Mouse (Mus musculus) cortical plate, adult 2 months (tissue): Measurements from ENCODE around the gene Gm7030. TPM values are rescaled to one million over a fixed set of nuclear protein-coding genes. Genes with fewer than 3 reads are reported as not detected.
A peak's percentile ranks its signal among the peaks of the same experiment; 100 is the strongest.
"Not testable (repeated sequence)": the region's sequence is repeated elsewhere in the genome, so short reads cannot be mapped to it uniquely, and the experiment has no call there.

Experiments used
- H3K27ac ChIP-seq: fragments of 200-500 bp; 2 replicates; pipeline ENCODE4 v1.5.1; 2012; ENCODE audit warnings: low read length, control low read depth, inconsistent platforms; ENCODE audit not compliant: insufficient read depth
- H3K4me1 ChIP-seq: fragments of 200-500 bp; 2 replicates; pipeline ENCODE4 v1.6.1; 2011; ENCODE audit warnings: low read length; ENCODE audit not compliant: control insufficient read depth, insufficient read depth
- H3K4me3 ChIP-seq: fragments of 200-500 bp; 2 replicates; pipeline ENCODE4 v1.5.1; 2011; ENCODE audit warnings: mild to moderate bottlenecking, low read length, control low read depth; ENCODE audit not compliant: insufficient read depth
- CTCF ChIP-seq: fragments of 200-500 bp; IDR thresholded peaks from 2 replicates; pipeline ENCODE4 v1.5.1; 2011; ENCODE audit warnings: mild to moderate bottlenecking, control low read depth, low read length; ENCODE audit not compliant: insufficient read depth; ENCODE audit errors: extremely low read depth
- POLR2A ChIP-seq: fragments of 200-500 bp; IDR thresholded peaks from 2 replicates; pipeline ENCODE4 v1.6.1; 2011; ENCODE audit warnings: mild to moderate bottlenecking, low read length, control low read depth; ENCODE audit not compliant: insufficient read depth; ENCODE audit errors: extremely low read depth
- polyA plus RNA-seq: library from polyadenylated mRNA; depleted of rRNA; stranded (reverse); fragments of >200 nt; gene quantifications from 2 replicates; pipeline ENCODE4 v1.2.3, GENCODE M21; 2012; rRNA removed

Gm7030 gene
- polyA plus RNA-seq, 1 experiment = not detected

DNA sequence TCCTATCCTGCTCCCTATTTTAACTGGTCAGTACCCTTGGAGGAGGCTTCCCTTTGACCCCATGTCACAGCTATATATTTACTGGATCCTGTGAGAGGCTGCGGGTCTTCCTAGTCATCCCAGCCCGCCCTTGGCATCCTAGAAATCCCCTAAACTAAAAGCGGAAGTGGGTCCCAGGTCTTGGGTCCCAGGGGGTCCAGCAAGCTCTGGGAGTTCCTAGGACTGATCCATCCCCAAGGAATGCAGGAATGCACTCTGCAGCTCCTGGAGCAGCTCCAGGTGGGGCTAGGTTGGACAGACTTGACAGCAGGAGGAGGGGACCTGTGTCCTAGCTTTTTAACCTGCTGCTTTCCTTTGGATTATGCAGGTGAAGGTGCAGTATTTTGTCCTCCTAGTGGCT, 35.3 kb downstream of the Gm7030 start:
- Histone ChIP-seq H3K4me1 (no peaks in the 10 kb centered on the region), H3K4me3 (no peak overlapping the region), H3K27ac (no peak overlapping the region)
- no peak for TF ChIP-seq CTCF
- no peak for TF ChIP-seq POLR2A

DNA sequence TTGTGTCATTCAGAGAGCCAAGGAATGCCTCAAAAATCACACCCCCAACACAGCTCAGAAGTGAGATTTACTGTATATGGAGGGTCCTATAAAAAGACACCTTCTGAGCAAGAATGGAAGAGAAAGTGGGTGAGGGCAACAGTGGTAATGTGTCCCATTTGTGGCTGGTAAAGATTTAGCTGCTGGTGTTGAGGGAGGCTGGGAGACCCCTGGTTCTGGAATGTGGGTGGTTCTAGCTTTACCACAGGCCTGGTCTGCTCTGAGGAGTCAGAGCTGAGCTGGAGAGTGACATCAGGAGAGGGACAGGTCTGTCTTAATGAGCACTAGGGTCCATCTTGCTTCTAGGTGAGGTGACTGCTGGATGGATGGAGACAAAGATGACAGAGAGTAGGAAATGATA, 36.7 kb downstream of the Gm7030 start:
- not testable (repeated sequence) for H3K27ac ChIP-seq, H3K4me3 ChIP-seq, H3K4me1 ChIP-seq

DNA sequence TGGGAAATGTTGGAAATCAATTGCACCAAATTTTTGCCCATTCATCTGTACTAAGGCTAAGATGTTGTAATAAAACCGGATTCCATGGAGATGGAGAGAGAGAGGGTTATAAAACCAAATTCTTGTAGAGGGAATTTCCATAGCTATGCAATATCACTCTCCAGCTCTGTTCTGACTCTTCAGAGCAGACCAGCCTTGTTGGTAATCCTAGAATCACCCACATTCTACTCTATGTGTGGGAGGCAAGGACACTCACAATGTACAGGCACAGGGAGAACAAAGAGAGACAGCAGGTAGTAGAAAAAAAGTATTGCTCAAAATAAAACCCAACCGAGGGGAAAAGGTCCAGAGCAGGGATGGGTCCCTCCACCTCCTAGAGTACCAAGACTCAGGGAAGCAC, 37.3 kb downstream of the Gm7030 start:
- H3K4me3 ChIP-seq, H3K27ac ChIP-seq: not testable (repeated sequence)

DNA sequence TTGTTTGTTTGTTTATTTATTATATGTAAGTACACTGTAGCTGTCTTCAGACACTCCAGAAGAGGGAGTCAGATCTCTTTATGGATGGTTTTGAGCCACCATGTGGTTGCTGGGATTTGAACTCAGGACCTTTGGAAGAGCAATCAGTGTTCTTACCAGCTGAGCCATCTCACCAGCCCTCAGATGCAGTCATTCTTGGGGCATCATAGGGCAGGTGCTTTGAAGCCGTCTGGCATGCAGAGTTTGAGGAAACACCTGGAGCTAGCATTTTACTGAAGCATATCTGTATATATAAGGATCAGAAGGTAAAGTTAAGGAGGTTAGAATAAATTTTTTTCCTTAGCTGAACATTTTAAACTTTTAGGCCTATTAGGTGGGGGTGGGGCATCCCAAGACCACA, 43.2 kb downstream of the Gm7030 start:
- H3K4me3 ChIP-seq, H3K27ac ChIP-seq, H3K4me1 ChIP-seq: not testable (repeated sequence)

More for the DNA sequence above, 37.3 kb downstream of the Gm7030 start:
- not testable (repeated sequence) for H3K4me1 ChIP-seq

DNA sequence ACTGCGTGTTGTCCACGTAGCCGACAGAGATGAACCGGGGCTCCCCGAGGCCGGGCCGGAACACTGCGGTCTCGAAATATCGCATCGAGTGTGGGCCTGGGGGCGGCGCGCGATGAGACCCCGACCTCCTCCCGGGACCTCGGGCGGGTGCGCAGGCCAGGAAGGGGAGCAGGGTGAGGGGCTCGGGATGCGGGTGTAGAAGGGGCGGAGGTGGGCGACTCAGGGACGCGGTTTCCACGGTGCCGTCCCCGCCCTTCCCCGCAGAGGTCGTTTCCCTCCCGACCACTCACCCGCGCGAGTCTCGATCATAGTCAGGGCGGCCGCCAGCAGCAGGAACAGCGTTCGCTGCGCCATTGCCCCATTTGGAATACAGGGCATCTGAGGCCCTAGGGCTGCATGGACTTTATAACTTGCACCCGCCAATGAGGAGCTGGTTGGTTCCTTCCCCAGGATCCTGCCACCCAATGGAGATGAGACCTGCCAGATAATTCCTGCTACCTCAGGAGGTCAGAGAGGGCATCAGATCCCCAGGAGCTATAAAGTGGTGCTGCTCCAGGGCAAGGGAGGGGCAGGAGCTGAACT, 45.3 kb downstream of the Gm7030 start:
- Histone ChIP-seq H3K4me1 (no peaks in the 10 kb centered on the region), H3K4me3 (peak overlapping the region; percentile 45), H3K27ac (no peak overlapping the region)
- TF ChIP-seq CTCF (no peak), POLR2A (no peak)

DNA sequence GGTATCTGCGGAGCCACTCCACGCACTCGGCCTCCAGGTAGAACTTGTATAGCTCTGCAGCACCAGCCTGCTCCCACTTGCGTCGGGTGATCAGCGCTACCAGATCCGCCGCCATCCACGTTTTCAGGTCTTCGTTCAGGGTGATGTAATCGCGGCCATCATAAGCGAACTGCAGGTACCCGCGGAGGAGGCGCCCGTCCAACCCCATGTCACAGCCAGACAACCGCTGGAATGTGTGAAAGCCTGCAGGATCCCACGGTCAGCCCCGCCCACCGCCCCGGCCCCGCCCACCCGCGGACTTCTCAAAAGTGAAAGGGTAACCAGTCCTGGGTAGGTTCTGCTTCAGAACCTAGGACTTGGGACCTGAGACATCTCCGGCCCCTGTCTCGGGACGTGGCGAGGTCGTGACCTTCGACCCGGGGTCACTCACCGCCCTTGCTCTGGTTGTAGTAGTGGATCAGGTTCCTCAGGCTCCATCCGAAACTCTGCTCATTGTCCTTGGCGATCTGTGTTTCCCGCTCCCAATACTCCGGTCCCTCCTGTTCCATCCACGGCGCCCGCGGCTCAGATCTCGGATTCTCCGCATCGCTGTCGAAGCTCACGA, 45.9 kb downstream of the Gm7030 start:
- Histone ChIP-seq H3K4me1 (no peaks in the 10 kb centered on the region), H3K4me3 (peak overlapping the region; percentile 45), H3K27ac (no peak overlapping the region)
- TF ChIP-seq CTCF = no peak
- no peak for TF ChIP-seq POLR2A

DNA sequence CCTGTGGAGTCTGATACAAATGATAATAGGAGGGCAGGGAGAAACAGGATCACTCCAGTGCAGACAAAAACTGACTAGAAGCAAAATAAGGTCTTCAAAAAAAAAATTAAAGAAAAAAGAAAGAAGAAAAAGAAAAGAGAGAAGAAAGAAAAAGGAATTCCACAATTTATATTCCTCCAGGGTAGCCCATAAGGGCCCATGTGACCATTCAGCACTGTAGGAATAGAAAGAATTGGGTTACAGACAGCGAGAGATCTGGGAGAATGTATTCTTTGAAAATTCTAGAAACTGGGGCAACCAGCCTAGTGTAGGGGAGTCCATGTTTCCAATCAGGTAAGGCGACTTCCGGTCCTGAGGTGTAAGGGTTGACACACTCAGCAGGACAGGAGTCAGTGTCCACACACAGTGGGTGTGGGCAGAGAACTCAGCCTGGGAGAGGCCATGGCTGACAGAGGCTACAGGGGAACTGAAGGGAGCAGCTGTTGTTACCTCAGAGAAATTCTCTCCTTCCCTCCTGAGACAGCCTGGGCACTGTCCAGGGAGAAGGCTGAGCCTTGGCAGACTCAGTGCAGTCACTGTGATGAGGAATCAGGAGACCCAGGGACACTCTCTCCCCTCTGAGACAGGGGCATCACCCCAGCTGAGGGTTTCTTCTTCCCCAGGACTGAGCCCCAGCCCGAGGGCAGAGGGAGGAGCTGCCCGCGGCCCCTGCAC, 46.5 kb downstream of the Gm7030 start:
- not testable (repeated sequence) for H3K27ac ChIP-seq, H3K4me1 ChIP-seq
- H3K4me3 ChIP-seq = peak overlapping the region; percentile 45; the same call in 1 of the 2 replicates

DNA sequence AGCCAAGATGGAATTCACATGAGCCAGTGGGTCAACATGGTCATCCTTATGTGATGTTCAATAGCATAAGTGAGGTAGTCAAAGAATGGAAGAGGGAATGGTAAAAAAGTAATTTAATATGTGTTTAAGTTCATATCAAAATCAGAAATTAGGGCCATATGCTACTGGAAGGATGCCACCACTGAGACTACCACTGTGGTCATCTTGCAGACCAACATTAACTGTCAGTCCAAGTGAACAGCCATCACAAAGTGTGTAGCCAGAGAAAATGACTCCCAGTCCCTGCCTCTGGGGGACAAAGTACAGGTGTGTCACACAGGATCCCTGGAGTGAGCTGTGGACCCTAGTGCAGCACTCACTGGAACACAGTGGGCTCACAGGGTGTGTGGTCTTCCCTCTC, 47.3 kb downstream of the Gm7030 start:
- H3K27ac ChIP-seq, H3K4me1 ChIP-seq: not testable (repeated sequence)

DNA sequence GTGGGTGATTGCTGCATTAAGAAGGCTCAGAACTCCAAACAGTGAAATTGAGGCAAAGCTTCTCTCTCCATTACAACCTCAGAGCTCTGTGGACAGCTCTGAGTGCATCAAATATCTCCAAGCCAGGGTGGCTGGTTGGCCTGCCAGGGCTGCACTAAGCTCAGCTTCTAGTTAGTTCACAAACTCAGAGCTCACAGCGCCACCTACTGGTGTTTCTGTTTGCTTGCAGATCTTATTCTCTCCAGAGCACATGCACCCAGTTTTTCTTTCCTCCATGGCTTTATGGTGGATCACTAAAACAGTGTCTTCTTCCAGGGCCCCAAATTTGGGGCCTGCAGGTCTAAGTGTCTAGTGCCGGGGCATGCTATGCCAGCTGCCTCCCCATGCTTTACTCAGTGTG, 68.4 kb downstream of the Gm7030 start:
- Histone ChIP-seq H3K4me1 (no peaks in the 10 kb centered on the region), H3K4me3 (no peak overlapping the region), H3K27ac (no peak overlapping the region)
- TF ChIP-seq CTCF (peak; percentile 77), POLR2A (no peak)

More for the DNA sequence above, 47.3 kb downstream of the Gm7030 start:
- not testable (repeated sequence) for H3K4me3 ChIP-seq

Other genes starting within 250 kb of the Gm7030 start
- gene Dhx16, start 249.6 kb downstream of the Gm7030 start, polyA plus RNA-seq = 42.6 and 44.1 TPM in 2 replicates
- gene 2310061I04Rik, start 232.0 kb downstream of the Gm7030 start, polyA plus RNA-seq = 103 TPM in 2 replicates
- gene Atat1, start 219.3 kb downstream of the Gm7030 start, polyA plus RNA-seq = 92.6 and 96.8 TPM in 2 replicates
- gene Mrps18b, start 213.0 kb downstream of the Gm7030 start, polyA plus RNA-seq = 64.3 and 65.7 TPM in 2 replicates
- gene Ppp1r10, start 213.0 kb downstream of the Gm7030 start, polyA plus RNA-seq = 39.6 TPM in 2 replicates
- gene Abcf1, start 159.7 kb downstream of the Gm7030 start, polyA plus RNA-seq = 76.4 and 87.8 TPM in 2 replicates
- gene Gnl1, start 149.6 kb downstream of the Gm7030 start, polyA plus RNA-seq = 131 and 140 TPM in 2 replicates
- gene Prr3, start 149.2 kb downstream of the Gm7030 start, polyA plus RNA-seq = 47.0 and 47.8 TPM in 2 replicates
- gene H2-T24, start 108.9 kb downstream of the Gm7030 start, polyA plus RNA-seq = 1.3 and 1.8 TPM in 2 replicates
- 27.6 and 31.8 TPM in 2 replicates for gene H2-T23, start 96.6 kb downstream of the Gm7030 start, polyA plus RNA-seq
- gene H2-T22, start 86.7 kb downstream of the Gm7030 start, polyA plus RNA-seq = 18.3 and 19.0 TPM in 2 replicates
- not detected in 2 replicates for gene Gm6034, start 86.5 kb downstream of the Gm7030 start, polyA plus RNA-seq
- gene Gm11127, start 71.1 kb downstream of the Gm7030 start, polyA plus RNA-seq = 0.23 and 0.35 TPM in 2 replicates
- gene Gm19684, start 7.7 kb downstream of the Gm7030 start, polyA plus RNA-seq = not detected in 2 replicates
- gene Gm8909, start 39.1 kb upstream of the Gm7030 start, polyA plus RNA-seq = not detected in 2 replicates
- not detected in 2 replicates for gene H2-T3, start 60.9 kb upstream of the Gm7030 start, polyA plus RNA-seq
- 59.3 and 60.0 TPM in 2 replicates for gene Rpp21, start 128.6 kb upstream of the Gm7030 start, polyA plus RNA-seq
- 30.6 and 34.9 TPM in 2 replicates for gene Trim39, start 142.8 kb upstream of the Gm7030 start, polyA plus RNA-seq
- not detected in 2 replicates for gene H2-M10.2, start 157.1 kb upstream of the Gm7030 start, polyA plus RNA-seq
- gene H2-M10.1, start 196.7 kb upstream of the Gm7030 start, polyA plus RNA-seq = not detected in 2 replicates
- not detected in 2 replicates for gene H2-M10.3, start 239.0 kb upstream of the Gm7030 start, polyA plus RNA-seq